Comparison of ENCODE assay signal across 12 mouse cellular contexts in genomic region chr7:117616277-117616676, GRCm38 (mm10).
DNase-seq lines count a peak whose midpoint lies in the region; ATAC-seq and TF ChIP-seq lines count a peak whose summit lies in the region.
"Had no signal": no experiment of that assay in that cellular context is flagged by ENCODE, and none has a peak within 500 bp of the region (broad histone marks: within the 10 kb centered on the region; RNA-seq: fewer than 3 reads in every experiment).

No protein-coding gene starts in this region.

- no peak for TF ChIP-seq RAD21 in MEL (IDR thresholded peaks at IDR 0.05; ENCODE audit: low read depth, low read length)

- no peaks in the 10 kb centered on the region for H3K79me2 ChIP-seq in MEL (ENCODE audit: control insufficient read depth, insufficient read depth, low read length, poor library complexity)

- no peak overlapping the region for H3K27ac ChIP-seq in MEL (ENCODE audit: control insufficient read depth, low read depth, low read length)
- H3K27ac ChIP-seq in heart, embryonic 11.5 days (ENCODE audit: low read depth, low read length), result no peak overlapping the region
- H3K27ac ChIP-seq: stomach, embryonic 15.5 days had no signal

- no peak for ATAC-seq in heart, embryonic 11.5 days (replicated peaks; ENCODE audit: insufficient number of reproducible peaks, low FRiP score, low TSS enrichment)

- TF ChIP-seq EP300 in MEL (IDR thresholded peaks at IDR 0.05; ENCODE audit: low read depth in 1 of 2, low read length in 2 of 2), result no peak

- no peak overlapping the region for H3K4me2 ChIP-seq in heart, embryonic 11.5 days
- H3K4me2 ChIP-seq: stomach, embryonic 15.5 days had no signal

- no peak for TF ChIP-seq CTCF in MEL (IDR thresholded peaks at IDR 0.05 in 2 of 3, conservative IDR thresholded peaks at IDR 0.05 in 1 of 3; ENCODE audit: control insufficient read depth in 1 of 3, insufficient read depth in 1 of 3, low read depth in 2 of 3, low read length in 3 of 3, poor library complexity in 1 of 3, severe bottlenecking in 1 of 3)

- H3K27me3 ChIP-seq in MEL (ENCODE audit: control insufficient read depth in 1 of 2, insufficient read depth in 2 of 2, low read length in 2 of 2), result no peaks in the 10 kb centered on the region
- H3K27me3 ChIP-seq in heart, embryonic 11.5 days (ENCODE audit: control insufficient read depth, insufficient read depth, low read length), result no peaks in the 10 kb centered on the region
- H3K27me3 ChIP-seq: stomach, embryonic 15.5 days had no signal

- TF ChIP-seq POLR2A in MEL (IDR thresholded peaks at IDR 0.05; ENCODE audit: control insufficient read depth in 1 of 2, insufficient read depth in 1 of 2, low read depth in 1 of 2, low read length in 2 of 2, poor library complexity in 1 of 2), result no peak

- no peak overlapping the region for H3K9ac ChIP-seq in MEL (ENCODE audit: control insufficient read depth, low read depth, low read length, poor library complexity, severe bottlenecking)
- H3K9ac ChIP-seq in heart, embryonic 11.5 days (ENCODE audit: low read depth, low read length), result no peak overlapping the region
- H3K9ac ChIP-seq: stomach, embryonic 15.5 days had no signal

- no peaks in the 10 kb centered on the region; a peak in 1 of 4 replicates for H3K4me1 ChIP-seq in MEL (ENCODE audit: control insufficient read depth in 1 of 2, insufficient read depth in 2 of 2, low read length in 2 of 2)
- H3K4me1 ChIP-seq in heart, embryonic 11.5 days (ENCODE audit: control insufficient read depth, insufficient read depth, low read length), result no peaks in the 10 kb centered on the region
- H3K4me1 ChIP-seq: stomach, embryonic 15.5 days had no signal

- 64% methylated on average over 5 of the region's 5 CpGs for WGBS in heart, embryonic 11.5 days (ENCODE audit: insufficient replicate concordance)

- no peaks in the 10 kb centered on the region for H3K9me3 ChIP-seq in MEL (replicated peaks; ENCODE audit: insufficient read depth, low read length)
- H3K9me3 ChIP-seq in heart, embryonic 11.5 days (replicated peaks; ENCODE audit: control insufficient read depth, low read length), result no peaks in the 10 kb centered on the region
- H3K9me3 ChIP-seq: stomach, embryonic 15.5 days had no signal

- H3K4me3 ChIP-seq in MEL (ENCODE audit: control insufficient read depth in 1 of 2, insufficient read depth in 1 of 2, low read depth in 2 of 2, low read length in 2 of 2), result no peak overlapping the region
- H3K4me3 ChIP-seq in heart, embryonic 11.5 days (ENCODE audit: low read depth, low read length), result no peak overlapping the region
- H3K4me3 ChIP-seq: erythroblast, embryonic 14.5 days; stomach, embryonic 15.5 days had no signal

- H3K36me3 ChIP-seq in MEL (ENCODE audit: control insufficient read depth in 1 of 2, insufficient read depth in 2 of 2, low read length in 2 of 2), result peaks cover 2% of the 10 kb centered on the region in 2 experiments; a peak in 2 of 4 replicates
- no peaks in the 10 kb centered on the region for H3K36me3 ChIP-seq in heart, embryonic 11.5 days (ENCODE audit: control insufficient read depth, insufficient read depth, low read length)
- H3K36me3 ChIP-seq: stomach, embryonic 15.5 days had no signal

- peak; percentile 40 for DNase-seq in kidney, postnatal 10 days
- no peak for DNase-seq in kidney, adult 11 months
- DNase-seq in MEL (ENCODE audit: low read depth, low spot score), result peak; percentile 30
- DNase-seq in embryo, embryonic 9.5 days (ENCODE audit: extremely low spot score), result peak; percentile 23
- peak; percentile 57 for DNase-seq in mesoderm, embryonic 11.5 days (ENCODE audit: low read depth, low spot score)
- DNase-seq in heart, adult 8-10 months (ENCODE audit: low spot score), result no peak
- DNase-seq: cerebellum, adult 9-11 months; lung, postnatal 36 days; right cerebral cortex, adult 18-20 months had no signal

TF ChIP-seq in MEL, 35 proteins besides CTCF, POLR2A, EP300 and RAD21:
- TF ChIP-seq SIN3A (IDR thresholded peaks at IDR 0.05; ENCODE audit: low read length) (0 out of 2 replicates have a peak, but pooled peaks have one; percentile 23), E2F4 (IDR thresholded peaks at IDR 0.05; ENCODE audit: borderline replicate concordance, low read depth, low read length) (no peak), MXI1 (IDR thresholded peaks at IDR 0.05; ENCODE audit: low read depth, low read length) (0 out of 2 replicates have a peak, but pooled peaks have one; percentile 23)

Comparison
In these comparisons a context has a peak if more than half of its experiments do, and no peak if none do; other contexts are left out.
1. DNase-seq: peak in kidney, postnatal 10 days (single experiment), MEL (single experiment), embryo, embryonic 9.5 days (single experiment) and mesoderm, embryonic 11.5 days (single experiment); none in kidney, adult 11 months (single experiment) and heart, adult 8-10 months (single experiment).